Mouse (Mus musculus) limb, embryonic 13.5 days (tissue): ENCODE measurements around the gene Pdlim7. TPM values are rescaled to one million over a fixed set of nuclear protein-coding genes. Genes with fewer than 3 reads are reported as not detected.

Experiments
- ATAC-seq: fragments of 200-750 bp; cut with Nextera tagmentation; 2 replicates; pipeline ENCODE4 v1.8.0; 2017; ENCODE audit warnings: low read depth, moderate number of reproducible peaks, moderate TSS enrichment; ENCODE audit not compliant: low FRiP score
- H3K27ac ChIP-seq: fragments of 300-500 bp; sonication (generic); 2 replicates; pipeline ENCODE4 v1.5.1; 2015; ENCODE audit warnings: inconsistent platforms, mild to moderate bottlenecking, moderate library complexity
- H3K27me3 ChIP-seq: fragments of 300-500 bp; sonication (generic); 2 replicates; pipeline ENCODE4 v1.6.1; 2015; ENCODE audit warnings: mild to moderate bottlenecking, inconsistent platforms
- H3K36me3 ChIP-seq: fragments of 300-500 bp; sonication (generic); 2 replicates; pipeline ENCODE4 v1.6.1; 2015; ENCODE audit warnings: inconsistent platforms, mild to moderate bottlenecking, moderate library complexity
- H3K4me1 ChIP-seq: fragments of 300-500 bp; sonication (generic); 2 replicates; pipeline ENCODE4 v1.6.1; 2015; ENCODE audit warnings: inconsistent platforms
- H3K4me2 ChIP-seq: fragments of 300-500 bp; sonication (generic); replicated peaks from 2 replicates; pipeline ENCODE4 v1.6.1; 2015; ENCODE audit warnings: inconsistent platforms, mild to moderate bottlenecking, moderate library complexity
- H3K4me3 ChIP-seq: fragments of 300-500 bp; sonication (generic); 2 replicates; pipeline ENCODE4 v1.5.1; 2015; ENCODE audit warnings: moderate library complexity, mild to moderate bottlenecking, inconsistent platforms
- H3K9ac ChIP-seq: fragments of 300-500 bp; sonication (generic); 2 replicates; pipeline ENCODE4 v1.6.1; 2015; ENCODE audit warnings: mild to moderate bottlenecking, inconsistent platforms
- H3K9me3 ChIP-seq: fragments of 300-500 bp; sonication (generic); 2 replicates; pipeline ENCODE4 v1.6.1; 2016; ENCODE audit warnings: inconsistent platforms
- WGBS: fragments of 180-500 bp; shearing (Covaris S2); methylation state at CpG from one replicate; pipeline ENCODE4 v1.1.7; 2015; 5-methylcytosine and 5-hydroxymethylcytosine counted together
- polyA plus RNA-seq: library from polyadenylated mRNA; unstranded; fragments of >200 nt; fragmentation: Nextera tagmentation; extraction: Ambion mirVana; gene quantifications from 2 replicates; pipeline ENCODE4 v1.2.1, GENCODE M21; 2015

Gene Pdlim7
- polyA plus RNA-seq, 1 experiment from 2014 or later, result 175 TPM

- H3K27me3 ChIP-seq, result no peaks in the 10 kb centered on the region
- peak overlapping the region; percentile 63 for H3K4me3 ChIP-seq
- peak overlapping the region; percentile 81 for H3K9ac ChIP-seq
- ATAC-seq, result peak; percentile 75
- H3K4me2 ChIP-seq, result peak overlapping the region; percentile 98
- no peaks in the 10 kb centered on the region for H3K9me3 ChIP-seq
- peaks cover 30% of the 10 kb centered on the region for H3K36me3 ChIP-seq
- peaks cover 45% of the 10 kb centered on the region for H3K4me1 ChIP-seq
- 2% methylated on average over 49 of the region's 54 CpGs for WGBS
- peak overlapping the region; percentile 48 for H3K27ac ChIP-seq
Measured at GRCm38 (mm10) chr13:55471156-55471818, 42.2 kb downstream of the Pdlim7 start.

GRCm38 (mm10) chr13:55470372-55470771 is 43.1 kb downstream of the Pdlim7 start:
- no peaks in the 10 kb centered on the region for H3K9me3 ChIP-seq
- H3K4me1 ChIP-seq, result peaks cover 54% of the 10 kb centered on the region
- 75% methylated on average over 9 of the region's 9 CpGs for WGBS
- H3K36me3 ChIP-seq, result peaks cover 21% of the 10 kb centered on the region
- H3K9ac ChIP-seq, result no peak overlapping the region
- H3K27me3 ChIP-seq, result no peaks in the 10 kb centered on the region
- H3K4me2 ChIP-seq, result 0 out of 2 replicates have a peak overlapping the region, but pooled peaks have one; percentile 98
- no peak overlapping the region for H3K27ac ChIP-seq
- H3K4me3 ChIP-seq, result no peak overlapping the region
- no peak for ATAC-seq

- no peak overlapping the region for H3K4me2 ChIP-seq
- 0 out of 2 replicates have a peak overlapping the region, but pooled peaks have one; percentile 21 for H3K9ac ChIP-seq
- H3K36me3 ChIP-seq, result peaks cover 7% of the 10 kb centered on the region
- H3K9me3 ChIP-seq, result no peaks in the 10 kb centered on the region
- no peak overlapping the region for H3K27ac ChIP-seq
- no peak for ATAC-seq
- H3K4me1 ChIP-seq, result peaks cover 50% of the 10 kb centered on the region
- H3K4me3 ChIP-seq, result no peak overlapping the region
- H3K27me3 ChIP-seq, result no peaks in the 10 kb centered on the region
- 45% methylated on average over 13 of the region's 13 CpGs for WGBS
Measured at GRCm38 (mm10) chr13:55468851-55469560, 44.5 kb downstream of the Pdlim7 start.

- 80% methylated on average over 5 of the region's 5 CpGs for WGBS
- Histone ChIP-seq H3K4me2 (peak overlapping the region; percentile 91; the same call in 1 of the 2 replicates), H3K4me3 (no peak overlapping the region), H3K27me3 (no peaks in the 10 kb centered on the region), H3K4me1 (peaks cover 38% of the 10 kb centered on the region), H3K9me3 (no peaks in the 10 kb centered on the region), H3K27ac (peak overlapping the region; percentile 22; the same call in 1 of the 2 replicates), H3K9ac (no peak overlapping the region), H3K36me3 (peaks cover 13% of the 10 kb centered on the region)
- ATAC-seq, result no peak
Measured at GRCm38 (mm10) chr13:55465830-55466440, 47.5 kb downstream of the Pdlim7 start.

- peak overlapping the region; percentile 84 for H3K9ac ChIP-seq
- no peak for ATAC-seq
Measured at GRCm38 (mm10) chr13:55465184-55465583, 48.3 kb downstream of the Pdlim7 start.

GRCm38 (mm10) chr13:55464027-55464884 is 49.2 kb downstream of the Pdlim7 start, which contains the start of gene Prr7:
Gene Prr7 (plus strand): TSS chr13:55464267.
- no peaks in the 10 kb centered on the region for H3K9me3 ChIP-seq
- peak within 1 kb of the TSS; percentile 78 for H3K4me3 ChIP-seq
- H3K9ac ChIP-seq, result peak within 1 kb of the TSS; percentile 84
- H3K27me3 ChIP-seq, result no peaks in the 10 kb centered on the region
- peaks cover 30% of the 10 kb centered on the region for H3K4me1 ChIP-seq
- H3K36me3 ChIP-seq, result peaks cover 29% of the 10 kb centered on the region
- ATAC-seq, result peak; percentile 65
- H3K4me2 ChIP-seq, result peak within 1 kb of the TSS; percentile 91
- peak within 1 kb of the TSS; percentile 81 for H3K27ac ChIP-seq
- under 1% methylated on average over 81 of the region's 84 CpGs for WGBS

More at GRCm38 (mm10) chr13:55465184-55465583, 48.3 kb downstream of the Pdlim7 start:
- 11% methylated on average over 3 of the region's 3 CpGs for WGBS
- Histone ChIP-seq H3K27me3 (no peaks in the 10 kb centered on the region), H3K4me3 (peak overlapping the region; percentile 78), H3K9me3 (no peaks in the 10 kb centered on the region), H3K4me2 (peak overlapping the region; percentile 91), H3K27ac (no peak overlapping the region; the same call in 1 of the 2 replicates), H3K36me3 (peaks cover 20% of the 10 kb centered on the region), H3K4me1 (peaks cover 31% of the 10 kb centered on the region)

- peak overlapping the region; percentile 84 for H3K9ac ChIP-seq
- H3K27ac ChIP-seq, result peak overlapping the region; percentile 48; the same call in 1 of the 2 replicates
Measured at GRCm38 (mm10) chr13:55463399-55464026, 50.0 kb downstream of the Pdlim7 start.

GRCm38 (mm10) chr13:55462965-55463364 is 50.5 kb downstream of the Pdlim7 start:
- H3K27me3 ChIP-seq, result no peaks in the 10 kb centered on the region
- peaks cover 29% of the 10 kb centered on the region for H3K4me1 ChIP-seq
- H3K36me3 ChIP-seq, result peaks cover 42% of the 10 kb centered on the region
- WGBS, result 43% methylated on average over 2 of the region's 2 CpGs
- H3K4me2 ChIP-seq, result no peak overlapping the region
- H3K4me3 ChIP-seq, result no peak overlapping the region
- H3K9me3 ChIP-seq, result no peaks in the 10 kb centered on the region
- H3K27ac ChIP-seq, result no peak overlapping the region
- no peak overlapping the region for H3K9ac ChIP-seq
- no peak for ATAC-seq

More at GRCm38 (mm10) chr13:55463399-55464026, 50.0 kb downstream of the Pdlim7 start:
- Histone ChIP-seq H3K4me3 (peak overlapping the region; percentile 78), H3K4me1 (peaks cover 30% of the 10 kb centered on the region), H3K4me2 (peak overlapping the region; percentile 91), H3K36me3 (peaks cover 37% of the 10 kb centered on the region), H3K27me3 (no peaks in the 10 kb centered on the region), H3K9me3 (no peaks in the 10 kb centered on the region)
- 7% methylated on average over 14 of the region's 14 CpGs for WGBS
- 0 out of 2 replicates have a peak, but pooled peaks have one; percentile 2 for ATAC-seq

GRCm38 (mm10) chr13:55451785-55452549 is 61.5 kb downstream of the Pdlim7 start:
- no peaks in the 10 kb centered on the region for H3K9me3 ChIP-seq
- no peak overlapping the region for H3K27ac ChIP-seq
- H3K9ac ChIP-seq, result no peak overlapping the region
- H3K36me3 ChIP-seq, result peaks cover 78% of the 10 kb centered on the region
- 95% methylated on average over 16 of the region's 16 CpGs for WGBS
- no peak overlapping the region for H3K4me2 ChIP-seq
- no peaks in the 10 kb centered on the region for H3K27me3 ChIP-seq
- peaks cover 13% of the 10 kb centered on the region for H3K4me1 ChIP-seq
- no peak overlapping the region for H3K4me3 ChIP-seq
- ATAC-seq, result no peak

- Histone ChIP-seq H3K36me3 (peaks cover 73% of the 10 kb centered on the region), H3K4me1 (peaks cover 20% of the 10 kb centered on the region), H3K4me2 (no peak overlapping the region), H3K4me3 (no peak overlapping the region), H3K9me3 (no peaks in the 10 kb centered on the region), H3K27me3 (no peaks in the 10 kb centered on the region), H3K9ac (no peak overlapping the region), H3K27ac (no peak overlapping the region)
- ATAC-seq, result no peak
- WGBS, result 92% methylated on average over 10 of the region's 10 CpGs
Measured at GRCm38 (mm10) chr13:55451296-55451695, 62.2 kb downstream of the Pdlim7 start.
